8 mouse cellular contexts compared by ENCODE assay signal in genomic region chr11:75189713-75190370, GRCm38 (mm10). TPM values are rescaled to one million over a fixed set of nuclear protein-coding genes. Genes with fewer than 3 reads are reported as not detected.
DNase-seq lines count a peak whose midpoint lies in the region; ATAC-seq and TF ChIP-seq lines count a peak whose summit lies in the region.

No protein-coding gene starts in this region.

- H3K4me2 ChIP-seq in neural tube, embryonic 13.5 days: peak overlapping the region; percentile 82

- no peaks in the 10 kb centered on the region for H3K36me3 ChIP-seq in thymus, adult 2 months (ENCODE audit: control insufficient read depth, insufficient read depth, low read length)
- peaks cover 13% of the 10 kb centered on the region for H3K36me3 ChIP-seq in limb, embryonic 10.5 days
- no peaks in the 10 kb centered on the region for H3K36me3 ChIP-seq in neural tube, embryonic 13.5 days

- no peaks in the 10 kb centered on the region for H3K9me3 ChIP-seq in limb, embryonic 10.5 days (replicated peaks)
- H3K9me3 ChIP-seq in neural tube, embryonic 13.5 days: no peaks in the 10 kb centered on the region

- TF ChIP-seq POLR2A in thymus, adult 2 months (IDR thresholded peaks at IDR 0.05; ENCODE audit: control insufficient read depth, extremely low read depth, insufficient read depth, low read length, poor library complexity): no peak

- H3K4me3 ChIP-seq in thymus, adult 2 months (ENCODE audit: control insufficient read depth, insufficient read depth, low read length): peak overlapping the region; percentile 97
- H3K4me3 ChIP-seq in limb, embryonic 10.5 days: peak overlapping the region; percentile 68
- H3K4me3 ChIP-seq in neural tube, embryonic 13.5 days: peak overlapping the region; percentile 72

- peak overlapping the region; percentile 74 for H3K9ac ChIP-seq in neural tube, embryonic 13.5 days

- H3K4me1 ChIP-seq in thymus, adult 2 months (replicated peaks; ENCODE audit: control insufficient read depth, insufficient read depth, low read length): peaks cover 21% of the 10 kb centered on the region
- H3K4me1 ChIP-seq in limb, embryonic 10.5 days: peaks cover 46% of the 10 kb centered on the region
- H3K4me1 ChIP-seq in neural tube, embryonic 13.5 days (replicated peaks): peaks cover 56% of the 10 kb centered on the region

- ATAC-seq in neural tube, embryonic 13.5 days (ENCODE audit: low read depth): peak; percentile 21; the same call in 1 of the 2 replicates

- TF ChIP-seq CTCF in thymus, adult 2 months (IDR thresholded peaks at IDR 0.05; ENCODE audit: borderline replicate concordance, control insufficient read depth, extremely low read depth, insufficient read depth, low read length, poor library complexity): no peak

- H3K27ac ChIP-seq in thymus, adult 2 months (ENCODE audit: control insufficient read depth, insufficient read depth, low read length): no peak overlapping the region
- peak overlapping the region; percentile 80 for H3K27ac ChIP-seq in limb, embryonic 10.5 days
- no peak overlapping the region for H3K27ac ChIP-seq in neural tube, embryonic 13.5 days (replicated peaks)

- DNase-seq in adrenal gland, postnatal 10 days: peak; percentile 30
- no peak for DNase-seq in adrenal gland, postnatal 4 days (ENCODE audit: low spot score in 2 of 2)
- no peak for DNase-seq in thymus, adult 2 months
- DNase-seq in thymus, postnatal 0 days (ENCODE audit: low spot score): no peak
- no peak for DNase-seq in limb, embryonic 10.5 days (ENCODE audit: low spot score)
- no peak for DNase-seq in gastrocnemius, adult 8-10 months (ENCODE audit: low spot score in 2 of 2)
- no peak for DNase-seq in layer of hippocampus, adult 8-10 months (ENCODE audit: low spot score in 2 of 2)

- H3K27me3 ChIP-seq in thymus, adult 2 months (ENCODE audit: control insufficient read depth, insufficient read depth, low read length): no peaks in the 10 kb centered on the region
- H3K27me3 ChIP-seq in limb, embryonic 10.5 days (ENCODE audit: low read depth, poor library complexity, severe bottlenecking): peaks cover 42% of the 10 kb centered on the region
- peaks cover 39% of the 10 kb centered on the region for H3K27me3 ChIP-seq in neural tube, embryonic 13.5 days

- WGBS in thymus, adult 2 months: under 1% methylated on average over 22 of the region's 22 CpGs
- under 1% methylated on average over 22 of the region's 22 CpGs for WGBS in limb, embryonic 10.5 days
- under 1% methylated on average over 22 of the region's 22 CpGs for WGBS in neural tube, embryonic 13.5 days

RNA-seq across cellular contexts. Expression of gene Dph1, which starts 1.2 kb away (rescaled TPM):
- 10 to 100 TPM; 23.1 to 24.2 TPM for total RNA-seq in adrenal gland, postnatal 10 days (2021)
- 10 to 100 TPM; 26.8 to 29.0 TPM for total RNA-seq in adrenal gland, postnatal 4 days (2021)
- 28.3 and 33.8 TPM in 2 replicates for polyA plus RNA-seq in thymus, adult 2 months (2012; rRNA removed)
- 14.0 and 14.1 TPM in 2 replicates for polyA plus RNA-seq in thymus, postnatal 0 days (2015; fragmentation: Nextera tagmentation; extraction: Ambion mirVana)
- 32.7 and 35.3 TPM in 2 replicates for polyA plus RNA-seq in limb, embryonic 10.5 days (2016; fragmentation: Nextera tagmentation; extraction: Ambion mirVana)
- 13.7 and 15.0 TPM in 2 replicates for polyA plus RNA-seq in neural tube, embryonic 13.5 days (2015; fragmentation: Nextera tagmentation; extraction: Ambion mirVana)
- total RNA-seq in gastrocnemius, adult 8-10 months (2022): 1 to 10 TPM; 4.2 to 6.9 (median 5.4) TPM
- total RNA-seq in layer of hippocampus, adult 8-10 months (2022): 10 to 100 TPM; 28.9 to 38.6 (median 30.9) TPM

RNA-seq across cellular contexts. Expression of gene Rtn4rl1, which starts 3.7 kb away (rescaled TPM):
- total RNA-seq in adrenal gland, postnatal 10 days (2021): 10 to 100 TPM; 25.2 to 27.8 TPM
- 10 to 100 TPM; 33.3 to 33.8 TPM for total RNA-seq in adrenal gland, postnatal 4 days (2021)
- polyA plus RNA-seq in thymus, adult 2 months (2012; rRNA removed): 15.3 and 15.5 TPM in 2 replicates
- 7.8 and 8.1 TPM in 2 replicates for polyA plus RNA-seq in thymus, postnatal 0 days (2015; fragmentation: Nextera tagmentation; extraction: Ambion mirVana)
- 0.90 and 1.3 TPM in 2 replicates for polyA plus RNA-seq in limb, embryonic 10.5 days (2016; fragmentation: Nextera tagmentation; extraction: Ambion mirVana)
- 12.4 and 16.5 TPM in 2 replicates for polyA plus RNA-seq in neural tube, embryonic 13.5 days (2015; fragmentation: Nextera tagmentation; extraction: Ambion mirVana)
- total RNA-seq in gastrocnemius, adult 8-10 months (2022): 1 to 10 TPM in 1 of 4 experiments, under 1 TPM in 3; 0.63 to 1.3 (median 0.94) TPM
- total RNA-seq in layer of hippocampus, adult 8-10 months (2022): 100 to 1,000 TPM in 2 of 4 experiments, 10 to 100 TPM in 2; 80.7 to 110 (median 97.3) TPM

RNA-seq across cellular contexts. Expression of gene Ovca2, which starts 11.2 kb away (rescaled TPM):
- 10 to 100 TPM; 13.5 to 18.1 TPM for total RNA-seq in adrenal gland, postnatal 10 days (2021)
- total RNA-seq in adrenal gland, postnatal 4 days (2021): 10 to 100 TPM; 16.0 to 17.4 TPM
- polyA plus RNA-seq in thymus, adult 2 months (2012; rRNA removed): 37.6 and 48.9 TPM in 2 replicates
- polyA plus RNA-seq in thymus, postnatal 0 days (2015; fragmentation: Nextera tagmentation; extraction: Ambion mirVana): 34.2 and 37.7 TPM in 2 replicates
- 38.0 and 39.9 TPM in 2 replicates for polyA plus RNA-seq in limb, embryonic 10.5 days (2016; fragmentation: Nextera tagmentation; extraction: Ambion mirVana)
- polyA plus RNA-seq in neural tube, embryonic 13.5 days (2015; fragmentation: Nextera tagmentation; extraction: Ambion mirVana): 18.6 and 20.5 TPM in 2 replicates
- total RNA-seq in gastrocnemius, adult 8-10 months (2022): 1 to 10 TPM; 2.0 to 4.5 (median 2.3) TPM
- 10 to 100 TPM; 15.6 to 23.4 (median 19.8) TPM for total RNA-seq in layer of hippocampus, adult 8-10 months (2022)

RNA-seq across cellular contexts. Expression of gene Hic1, which starts 20.5 kb away (rescaled TPM):
- 10 to 100 TPM; 23.6 to 24.5 TPM for total RNA-seq in adrenal gland, postnatal 10 days (2021)
- total RNA-seq in adrenal gland, postnatal 4 days (2021): 10 to 100 TPM; 22.9 to 29.2 TPM
- polyA plus RNA-seq in thymus, adult 2 months (2012; rRNA removed): 10.6 and 14.1 TPM in 2 replicates
- 8.3 and 11.0 TPM in 2 replicates for polyA plus RNA-seq in thymus, postnatal 0 days (2015; fragmentation: Nextera tagmentation; extraction: Ambion mirVana)
- 0.99 and 3.5 TPM in 2 replicates for polyA plus RNA-seq in limb, embryonic 10.5 days (2016; fragmentation: Nextera tagmentation; extraction: Ambion mirVana)
- polyA plus RNA-seq in neural tube, embryonic 13.5 days (2015; fragmentation: Nextera tagmentation; extraction: Ambion mirVana): 7.4 and 9.2 TPM in 2 replicates
- total RNA-seq in gastrocnemius, adult 8-10 months (2022): 1 to 10 TPM; 2.7 to 5.0 (median 4.0) TPM
- total RNA-seq in layer of hippocampus, adult 8-10 months (2022): 1 to 10 TPM; 2.9 to 4.9 (median 3.9) TPM

Comparison
In these comparisons a context has a peak if more than half of its experiments do, and no peak if none do; other contexts are left out.
1. RNA of gene Rtn4rl1, which starts 3.7 kb away (total RNA-seq): 80.7 to 110 TPM in layer of hippocampus, adult 8-10 months, 33.3 to 33.8 TPM in adrenal gland, postnatal 4 days and 25.2 to 27.8 TPM in adrenal gland, postnatal 10 days; 0.63 to 1.3 TPM in gastrocnemius, adult 8-10 months; every median in the first group is over 10 times any median in the second.
2. Peak in every context shown above with its lines, with median percentiles within 50 percentile points of each other: H3K4me3 ChIP-seq.